Mouse (Mus musculus): ENCODE measurements around the gene Brca2. TPM values are rescaled to one million over a fixed set of nuclear protein-coding genes. Genes with fewer than 3 reads are reported as not detected.

Brca2 gene
- polyA plus RNA-seq, 1 experiment from 2014 or later, result 14.3 TPM

DNA sequence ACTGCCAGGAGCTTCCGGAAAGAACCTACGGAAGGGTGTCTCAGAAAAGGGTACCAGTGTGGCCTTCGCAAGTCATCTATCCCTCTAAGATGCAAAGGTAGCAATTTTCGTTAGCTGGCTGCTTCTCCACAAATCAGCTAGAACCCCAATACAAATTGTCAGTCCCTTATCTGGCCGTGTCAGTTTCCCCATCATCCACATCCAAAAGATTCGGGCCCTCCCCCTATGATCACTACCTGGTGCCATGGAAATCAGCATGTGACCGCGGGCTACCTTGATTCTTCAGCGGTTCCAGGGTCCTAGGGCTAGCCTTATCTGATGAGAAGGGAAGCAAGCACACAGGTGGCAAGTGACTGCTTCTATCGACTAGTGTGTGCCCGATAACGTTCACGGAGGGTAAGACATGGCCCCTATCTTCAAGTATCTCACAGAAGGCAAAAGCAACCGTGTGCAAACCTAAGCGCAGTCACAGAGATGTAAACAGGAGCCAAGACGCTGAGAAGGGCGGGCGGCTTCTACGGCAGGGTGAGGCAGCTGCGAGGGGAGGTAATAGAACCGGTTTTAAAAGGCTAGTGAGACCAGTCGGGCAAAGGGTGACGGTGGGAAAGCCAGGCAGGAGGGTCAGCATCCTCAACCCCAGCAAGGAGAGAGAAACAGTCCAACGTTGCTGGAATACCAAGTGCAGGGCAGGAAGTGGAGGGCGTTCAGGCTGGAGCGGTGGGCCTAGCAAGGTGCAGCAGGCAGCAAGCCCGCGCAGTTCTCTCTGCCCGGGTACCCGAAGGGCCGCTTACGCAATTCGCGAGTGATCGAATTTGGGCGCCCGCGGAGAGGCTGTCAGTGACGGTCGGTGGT lies 70.7 kb downstream of the Brca2 start:
- Histone ChIP-seq H3K36me3 (no peaks in the 10 kb centered on the region; the same call in 1 of the 2 replicates), H3K4me2 (peak overlapping the region; percentile 92), H3K9me3 (no peaks in the 10 kb centered on the region), H3K4me3 (peak overlapping the region; percentile 90), H3K27ac (replicated peaks) (peak overlapping the region; percentile 77), H3K9ac (peak overlapping the region; percentile 80), H3K4me1 (replicated peaks) (peaks cover 16% of the 10 kb centered on the region), H3K27me3 (peaks cover 14% of the 10 kb centered on the region)
- 8% methylated on average over 40 of the region's 40 CpGs for WGBS
- ATAC-seq (ENCODE audit: low FRiP score, low read depth), result peak; percentile 55; the same call in 1 of the 2 replicates

DNA sequence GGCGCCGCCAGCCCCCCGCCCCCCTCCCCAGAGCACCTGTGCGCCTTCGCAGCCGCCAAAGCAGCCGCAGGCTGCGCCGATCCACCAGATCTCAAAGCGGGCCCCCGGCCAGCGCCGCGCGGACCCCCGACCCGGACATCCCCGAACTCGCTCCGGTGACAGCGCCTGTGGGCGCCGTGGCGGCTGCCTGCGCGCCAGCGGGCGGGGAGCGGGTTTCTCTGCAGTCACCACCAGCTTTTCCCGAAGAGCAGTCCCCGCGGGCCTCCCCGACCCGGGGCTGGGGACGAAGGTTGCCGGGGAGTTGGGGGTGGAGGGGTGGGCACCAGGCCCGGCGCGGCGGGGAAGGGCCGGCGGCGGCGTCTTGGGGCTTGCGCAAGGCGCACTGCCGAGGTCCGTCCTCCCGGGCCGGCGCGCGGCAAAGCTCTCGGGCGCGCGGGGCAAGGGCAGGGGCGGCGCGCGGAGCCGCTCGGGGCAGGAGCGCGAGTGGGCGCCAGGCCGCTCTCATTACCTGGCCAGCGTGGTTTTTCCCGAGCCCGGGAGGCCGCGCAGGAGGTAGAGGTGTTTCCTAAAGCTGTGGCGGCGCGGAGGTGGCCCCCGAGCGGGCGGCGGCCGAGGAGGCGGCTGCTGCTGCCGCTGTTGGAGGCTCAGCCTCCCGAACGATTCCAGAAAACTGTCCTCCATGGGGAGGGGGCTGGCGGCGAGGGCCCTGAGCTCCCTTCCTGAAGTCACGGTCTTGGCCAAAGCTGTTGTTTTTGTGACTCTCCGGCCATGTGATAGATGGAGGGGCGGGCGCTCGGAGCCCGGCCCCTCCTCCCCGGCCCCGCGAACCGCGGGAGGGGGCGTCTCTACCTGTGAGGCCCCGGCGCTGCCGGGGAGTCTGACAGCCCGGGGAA lies 71.6 kb downstream of the Brca2 start:
- peak overlapping the region; percentile 90 for H3K4me3 ChIP-seq
- H3K9ac ChIP-seq, result peak overlapping the region; percentile 80
- peak overlapping the region; percentile 77 for H3K27ac ChIP-seq (replicated peaks)
- H3K36me3 ChIP-seq, result no peaks in the 10 kb centered on the region; the same call in 1 of the 2 replicates
- WGBS, result under 1% methylated on average over 95 of the region's 102 CpGs
- no peaks in the 10 kb centered on the region for H3K9me3 ChIP-seq
- ATAC-seq (ENCODE audit: low FRiP score, low read depth), result peak; percentile 87
- H3K4me1 ChIP-seq (replicated peaks), result peaks cover 16% of the 10 kb centered on the region
- H3K27me3 ChIP-seq, result peaks cover 14% of the 10 kb centered on the region
- peak overlapping the region; percentile 92 for H3K4me2 ChIP-seq

DNA sequence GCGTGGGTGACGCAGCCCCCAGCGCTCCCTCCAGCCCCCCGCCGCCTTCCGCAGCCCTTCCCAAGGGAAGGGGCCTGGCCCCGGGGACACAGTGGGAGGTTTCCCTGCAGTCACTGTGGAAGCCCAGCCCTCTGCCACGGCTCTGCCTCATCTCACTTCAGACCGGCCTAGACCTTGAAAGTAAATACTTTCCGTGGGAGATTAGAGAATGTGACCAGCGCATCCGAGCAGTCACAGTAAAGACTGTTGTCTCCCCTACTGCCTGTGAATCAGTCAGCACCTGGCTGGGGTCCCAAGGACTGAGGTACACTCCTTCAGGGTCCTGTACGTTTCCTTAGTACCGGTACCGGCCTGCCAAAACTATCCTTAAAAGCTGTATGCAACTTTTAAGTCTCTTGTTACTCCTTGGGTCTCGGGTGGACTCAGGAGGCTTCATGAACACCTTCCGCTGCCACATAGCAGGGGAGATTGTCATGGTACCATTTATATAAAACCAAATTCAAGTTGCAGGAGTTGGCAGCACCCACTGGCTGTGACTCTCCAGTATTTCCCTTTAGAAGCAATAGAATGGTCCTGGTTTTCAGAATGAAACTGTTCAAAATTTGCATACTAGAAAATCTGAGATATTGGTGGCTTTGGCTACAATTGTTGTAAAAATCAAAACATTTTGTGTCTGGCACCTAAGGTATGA lies 72.4 kb downstream of the Brca2 start:
- WGBS, result 7% methylated on average over 17 of the region's 17 CpGs

DNA sequence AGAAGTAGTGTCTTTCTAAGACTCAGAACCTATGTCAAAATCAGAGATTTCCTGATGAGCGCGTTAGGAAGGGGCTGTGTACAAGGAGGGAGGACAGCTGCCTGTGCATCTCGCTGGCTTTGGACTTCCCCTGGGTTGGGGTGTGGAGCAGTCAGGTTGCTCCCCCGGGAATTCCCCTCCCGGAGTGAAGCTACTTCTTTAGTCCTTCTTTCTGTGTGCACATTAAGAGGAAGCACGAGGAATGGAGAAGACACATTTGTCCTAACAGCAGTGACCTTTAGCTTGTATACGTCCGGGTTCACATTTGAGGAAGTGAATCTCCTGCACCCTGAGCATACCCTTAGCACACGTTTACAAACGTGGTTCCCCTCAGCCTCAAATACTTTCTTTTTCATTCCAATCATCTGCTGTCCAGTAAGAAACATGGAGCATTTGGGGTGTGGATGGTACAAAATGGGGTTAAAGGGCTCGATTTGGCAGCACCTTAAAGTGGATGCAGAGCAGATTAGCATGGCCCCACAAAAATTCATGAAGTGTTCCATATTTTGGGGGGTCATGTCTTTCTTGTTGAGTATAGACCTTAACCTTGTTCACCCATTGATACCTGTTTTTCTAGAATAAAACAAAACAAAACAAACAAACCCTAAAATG lies 73.1 kb downstream of the Brca2 start:
- no peak for ATAC-seq (ENCODE audit: low FRiP score, low read depth)
- Histone ChIP-seq H3K4me2 (peak overlapping the region; percentile 92), H3K36me3 (no peaks in the 10 kb centered on the region; the same call in 1 of the 2 replicates), H3K4me3 (no peak overlapping the region), H3K27ac (replicated peaks) (no peak overlapping the region), H3K27me3 (peaks cover 14% of the 10 kb centered on the region), H3K9ac (no peak overlapping the region), H3K9me3 (no peaks in the 10 kb centered on the region), H3K4me1 (replicated peaks) (peaks cover 16% of the 10 kb centered on the region)
- 55% methylated on average over 11 of the region's 11 CpGs for WGBS

More for the DNA sequence above, 72.4 kb downstream of the Brca2 start:
- Histone ChIP-seq H3K4me3 (peak overlapping the region; percentile 90), H3K4me2 (peak overlapping the region; percentile 92), H3K4me1 (replicated peaks) (peaks cover 16% of the 10 kb centered on the region), H3K9ac (peak overlapping the region; percentile 80), H3K27ac (replicated peaks) (peak overlapping the region; percentile 77), H3K9me3 (no peaks in the 10 kb centered on the region), H3K27me3 (peaks cover 14% of the 10 kb centered on the region), H3K36me3 (no peaks in the 10 kb centered on the region; the same call in 1 of the 2 replicates)
- peak; percentile 70; the same call in 1 of the 2 replicates for ATAC-seq (ENCODE audit: low FRiP score, low read depth)

DNA sequence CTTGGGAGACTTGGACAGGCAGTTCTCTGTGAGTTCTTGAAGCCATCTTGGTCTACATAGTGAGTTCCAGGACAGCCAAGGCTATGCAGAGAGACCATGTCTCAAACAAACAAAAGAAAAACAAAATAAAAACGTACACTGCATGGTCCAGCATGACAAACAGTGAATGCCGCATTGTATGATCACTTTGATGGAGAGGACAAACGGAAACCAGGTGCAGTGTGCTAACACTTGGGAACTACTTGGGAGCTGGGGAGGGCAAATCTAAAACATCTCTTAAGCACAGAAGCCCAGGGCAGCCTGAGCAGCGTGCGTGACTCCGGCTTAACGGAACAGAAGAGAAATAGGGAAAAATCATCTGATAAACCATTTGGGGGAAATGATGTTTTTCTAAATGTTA lies 74.7 kb downstream of the Brca2 start, which contains the start of gene N4bp2l1:
N4bp2l1 (minus strand) TSS at position 101 of the 400 bp plus-strand sequence.
- no peaks in the 10 kb centered on the region for H3K9me3 ChIP-seq
- H3K4me3 ChIP-seq, result no peak within 1 kb of the TSS
- WGBS, result 89% methylated on average over 7 of the region's 7 CpGs
- H3K36me3 ChIP-seq, result no peaks in the 10 kb centered on the region
- peaks cover 23% of the 10 kb centered on the region for H3K4me1 ChIP-seq (replicated peaks)
- H3K27ac ChIP-seq (replicated peaks), result no peak within 1 kb of the TSS
- peaks cover 11% of the 10 kb centered on the region for H3K27me3 ChIP-seq
- H3K9ac ChIP-seq, result no peak within 1 kb of the TSS
- ATAC-seq (ENCODE audit: low FRiP score, low read depth), result no peak
- no peak within 1 kb of the TSS for H3K4me2 ChIP-seq

DNA sequence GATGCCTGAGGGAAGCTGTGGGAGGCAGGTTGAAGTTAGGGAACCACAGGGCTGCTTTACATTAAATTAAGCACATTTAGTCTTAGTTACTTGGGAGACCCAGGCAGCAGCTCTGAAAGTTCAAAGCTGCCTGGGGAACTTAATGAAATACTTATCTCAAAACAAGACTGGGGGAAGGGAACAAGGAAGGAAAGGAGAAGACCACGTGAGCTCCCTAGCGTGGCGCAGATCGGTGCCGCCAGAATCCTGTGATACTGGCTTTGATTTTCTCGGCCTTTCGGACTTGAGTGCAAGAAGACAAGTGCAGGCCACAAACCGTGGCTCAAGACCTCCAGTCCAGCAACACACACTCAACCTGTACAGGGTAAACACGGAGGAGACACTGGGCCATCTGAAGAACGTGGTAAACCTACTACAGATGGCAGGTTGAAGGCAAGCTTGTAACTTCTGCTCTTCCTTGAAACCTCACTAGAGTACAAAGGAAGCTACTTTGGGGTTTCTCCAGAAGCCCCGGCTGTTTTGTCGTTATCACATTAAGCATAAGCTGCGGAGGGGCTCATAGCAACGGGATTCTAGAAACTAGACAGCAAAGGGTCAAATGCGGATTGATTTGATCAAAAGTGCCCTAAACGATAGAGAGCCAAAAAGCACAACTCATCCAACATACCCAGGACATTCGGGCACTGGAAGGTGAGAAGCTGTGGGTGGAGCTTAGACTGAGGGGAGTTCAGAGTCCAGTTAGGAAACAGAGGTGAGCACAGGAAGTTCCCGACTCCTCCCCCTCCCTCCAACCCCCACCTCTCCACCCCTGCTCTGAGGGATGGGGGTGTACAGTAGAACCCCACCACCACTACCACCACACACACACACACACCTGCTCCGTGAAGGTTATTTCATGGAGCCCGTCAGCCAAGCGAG lies 76.0 kb downstream of the Brca2 start:
- no peak overlapping the region for H3K9ac ChIP-seq
- H3K36me3 ChIP-seq, result no peaks in the 10 kb centered on the region
- no peak overlapping the region for H3K4me2 ChIP-seq
- peaks cover 10% of the 10 kb centered on the region for H3K27me3 ChIP-seq
- H3K4me1 ChIP-seq (replicated peaks), result peaks cover 15% of the 10 kb centered on the region
- 74% methylated on average over 21 of the region's 21 CpGs for WGBS
- no peak overlapping the region for H3K4me3 ChIP-seq
- no peak overlapping the region for H3K27ac ChIP-seq (replicated peaks)
- no peak for ATAC-seq (ENCODE audit: low FRiP score, low read depth)
- no peaks in the 10 kb centered on the region for H3K9me3 ChIP-seq

DNA sequence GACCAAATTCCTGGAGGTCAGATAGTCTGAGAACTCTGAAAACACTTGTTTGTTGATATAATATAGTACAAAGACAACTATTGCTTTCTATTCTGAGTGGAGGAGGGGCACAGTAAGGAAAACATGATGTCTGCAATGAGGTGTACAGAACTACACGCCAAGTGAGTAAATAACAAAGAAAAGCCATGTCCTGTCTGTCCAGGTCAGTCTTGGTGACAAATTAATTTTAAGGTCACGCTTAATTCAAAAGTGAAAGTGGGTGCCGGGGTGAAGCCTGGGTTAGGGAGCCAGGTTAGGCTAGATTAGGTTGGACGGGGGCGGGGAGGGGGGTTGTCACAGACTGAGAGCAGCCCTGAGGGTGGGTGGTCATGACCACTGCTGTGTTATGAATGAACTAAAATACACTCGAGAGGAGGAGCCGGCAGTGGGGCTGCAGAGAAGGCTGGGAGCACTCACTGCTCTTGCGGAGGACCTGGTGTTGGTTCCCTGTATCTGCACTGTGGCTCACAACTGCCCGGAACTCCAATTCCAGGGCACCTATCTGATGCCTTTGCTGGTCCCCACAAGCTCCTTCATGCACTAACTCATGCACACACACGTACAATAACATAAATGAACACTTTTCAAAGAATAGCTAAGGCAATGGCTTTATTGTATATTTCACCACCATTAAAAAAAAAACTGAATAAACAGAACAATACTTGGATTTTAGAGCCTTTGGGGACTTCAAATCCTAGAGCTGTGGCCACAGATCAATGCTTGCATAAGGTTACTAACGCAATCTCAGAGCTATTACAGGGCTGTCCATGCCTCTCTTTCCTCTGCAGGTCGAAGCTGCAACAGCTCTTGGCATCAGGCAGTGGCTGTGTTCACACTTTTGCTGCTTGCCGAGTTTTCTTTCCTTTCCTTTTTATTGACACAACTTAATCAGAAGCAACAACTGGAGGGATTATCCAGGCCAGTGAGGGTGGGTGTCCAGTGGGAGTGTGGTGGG lies 77.2 kb downstream of the Brca2 start:
- Histone ChIP-seq H3K36me3 (no peaks in the 10 kb centered on the region), H3K4me3 (no peak overlapping the region), H3K27ac (replicated peaks) (no peak overlapping the region), H3K27me3 (peaks cover 10% of the 10 kb centered on the region), H3K9ac (no peak overlapping the region), H3K4me2 (no peak overlapping the region), H3K4me1 (replicated peaks) (peaks cover 13% of the 10 kb centered on the region), H3K9me3 (no peaks in the 10 kb centered on the region)
- no peak for ATAC-seq (ENCODE audit: low FRiP score, low read depth)
- WGBS, result 65% methylated on average over 13 of the region's 13 CpGs

DNA sequence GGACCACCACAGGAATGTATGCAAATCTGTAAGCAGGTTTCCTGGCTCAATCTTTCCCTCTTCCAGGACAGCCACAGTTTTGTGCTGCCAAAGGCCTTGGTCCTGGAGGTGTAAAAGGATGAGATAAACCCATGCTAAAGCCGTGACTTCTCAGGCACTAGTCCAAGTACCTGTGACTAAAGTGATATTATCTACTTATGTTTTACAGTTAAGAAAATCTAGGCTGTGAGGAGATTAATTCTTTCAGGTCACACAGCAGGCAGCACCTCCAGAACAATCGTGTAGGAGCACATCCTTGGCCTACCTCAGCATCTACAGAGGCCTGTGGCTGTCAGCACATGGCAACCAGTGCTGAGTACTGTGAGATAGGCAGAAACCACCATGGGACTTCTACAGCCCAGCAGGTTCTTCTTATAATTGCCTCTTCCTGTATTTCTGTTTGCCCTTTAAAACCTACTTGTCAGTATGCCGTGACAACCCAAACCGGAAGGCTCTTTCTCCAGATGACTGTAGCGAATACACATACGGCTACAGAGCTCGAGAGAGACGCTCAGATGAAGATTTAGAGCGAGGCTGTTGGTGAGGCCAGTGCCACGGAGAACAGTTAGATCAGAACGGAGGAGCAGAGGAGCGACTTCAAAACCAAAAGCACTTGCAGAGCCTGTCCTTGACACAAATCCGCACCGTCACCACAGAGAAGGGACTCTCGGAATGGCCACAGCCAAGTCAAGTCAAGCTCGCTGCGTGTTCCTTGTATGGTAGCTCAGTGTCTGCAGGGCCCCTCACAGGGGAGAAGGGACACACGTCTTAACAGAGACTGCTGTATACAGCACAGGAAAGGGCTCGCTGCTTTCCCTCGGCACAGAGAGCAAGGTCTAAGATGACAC lies 78.4 kb downstream of the Brca2 start:
- WGBS, result 73% methylated on average over 20 of the region's 20 CpGs
- H3K4me3 ChIP-seq, result no peak overlapping the region
- ATAC-seq (ENCODE audit: low FRiP score, low read depth), result no peak
- peak overlapping the region; percentile 67 for H3K27ac ChIP-seq (replicated peaks)
- peaks cover 7% of the 10 kb centered on the region for H3K27me3 ChIP-seq
- peaks cover 7% of the 10 kb centered on the region for H3K4me1 ChIP-seq (replicated peaks)
- H3K9ac ChIP-seq, result no peak overlapping the region
- no peaks in the 10 kb centered on the region for H3K36me3 ChIP-seq
- no peaks in the 10 kb centered on the region for H3K9me3 ChIP-seq
- H3K4me2 ChIP-seq, result no peak overlapping the region
